Mouse (Mus musculus): ENCODE data around the gene Dnali1.

GRCm38 (mm10) chr4:125063829-125064228 lies 1.7 kb downstream of the Dnali1 start:
- TF ChIP-seq CTCF (IDR thresholded peaks at IDR 0.05; ENCODE audit: control insufficient read depth, insufficient read depth, insufficient read length) (no peak), FOSL1 (IDR thresholded peaks at IDR 0.05; ENCODE audit: insufficient read depth, low read length, poor library complexity, severe bottlenecking) (no peak), MAX (IDR thresholded peaks at IDR 0.05) (no peak)

All from C2C12 (cell line).